14 mouse cellular contexts compared by ENCODE assay signal in genomic region chr5:83354846-83355561, GRCm38 (mm10). TPM values are rescaled to one million over a fixed set of nuclear protein-coding genes. Genes with fewer than 3 reads are reported as not detected.
A peak's percentile ranks its signal among the peaks of the same experiment; 100 is the strongest.
DNase-seq lines count a peak whose midpoint lies in the region; ATAC-seq lines count a peak whose summit lies in the region.
"Had no signal": no experiment of that assay in that cellular context is flagged by ENCODE, and none has a peak within 500 bp of the region (broad histone marks: within the 10 kb centered on the region; RNA-seq: fewer than 3 reads in every experiment).

Gene Tecrl (minus strand): TSS chr5:83355195.

- no peaks in the 10 kb centered on the region for H3K36me3 ChIP-seq in forebrain, embryonic 16.5 days (ENCODE audit: control insufficient read depth, insufficient read depth)
- H3K36me3 ChIP-seq: forebrain, embryonic 15.5 days; G1E had no signal

- no peaks in the 10 kb centered on the region for H3K27me3 ChIP-seq in forebrain, embryonic 16.5 days (replicated peaks; ENCODE audit: control insufficient read depth, insufficient read depth, low read length)
- H3K27me3 ChIP-seq: forebrain, embryonic 15.5 days had no signal

- intact Hi-C loops in heart, postnatal 36 days (cut with DNase I) = no loop called here

- no peak within 1 kb of the TSS for H3K4me3 ChIP-seq in forebrain, embryonic 16.5 days (replicated peaks; ENCODE audit: low read length)
- H3K4me3 ChIP-seq: forebrain, embryonic 15.5 days had no signal

- H3K4me2 ChIP-seq in forebrain, embryonic 16.5 days (ENCODE audit: low read length) = no peak within 1 kb of the TSS
- H3K4me2 ChIP-seq: forebrain, embryonic 15.5 days had no signal

- no peak for DNase-seq in frontal cortex, postnatal 36 days (ENCODE audit: low spot score in 2 of 2)
- DNase-seq in heart, adult 11 months = peak; percentile 98
- DNase-seq in heart, postnatal 36 days = peak; percentile 9 to 13
- peak; percentile 38 for DNase-seq in mesoderm, embryonic 11.5 days (ENCODE audit: low read depth, low spot score)
- no peak for DNase-seq in left cerebral cortex, adult 11 months (ENCODE audit: low spot score)
- no peak for DNase-seq in kidney, adult 9 months
- DNase-seq: adrenal gland, postnatal 10 days; layer of hippocampus, adult 9-11 months had no signal

- H3K4me1 ChIP-seq in forebrain, embryonic 16.5 days (replicated peaks; ENCODE audit: control insufficient read depth, insufficient read depth, low read length) = no peaks in the 10 kb centered on the region
- H3K4me1 ChIP-seq: forebrain, embryonic 15.5 days had no signal

- H3K9ac ChIP-seq in forebrain, embryonic 16.5 days (replicated peaks; ENCODE audit: low read depth, low read length) = no peak within 1 kb of the TSS
- H3K9ac ChIP-seq: forebrain, embryonic 15.5 days had no signal

- no peak within 1 kb of the TSS for H3K27ac ChIP-seq in forebrain, embryonic 16.5 days (ENCODE audit: low read length)
- H3K27ac ChIP-seq: forebrain, embryonic 15.5 days had no signal

- 47% methylated on average over 9 of the region's 9 CpGs for WGBS in forebrain, embryonic 16.5 days

- ATAC-seq in frontal cortex, adult (ENCODE audit: low TSS enrichment) = peak; percentile 91
- no peak for ATAC-seq in forebrain, embryonic 16.5 days
- ATAC-seq: forebrain, embryonic 15.5 days had no signal

- no peaks in the 10 kb centered on the region for H3K9me3 ChIP-seq in forebrain, embryonic 16.5 days (ENCODE audit: control insufficient read depth, low read length)
- H3K9me3 ChIP-seq: forebrain, embryonic 15.5 days; G1E had no signal

RNA-seq across cellular contexts. Expression of gene Tecrl, which starts in this region (rescaled TPM):
- total RNA-seq in heart, postnatal 36 days (2021) = 100 to 1,000 TPM in 1 of 2 experiments, 10 to 100 TPM in 1; 96.6 to 111 TPM
- polyA plus RNA-seq in forebrain, embryonic 16.5 days (2015; fragmentation: Nextera tagmentation; extraction: Ambion mirVana) = not detected in 2 replicates
- total RNA-seq: common myeloid progenitor, adult 5-6 weeks; G1E had no signal
- polyA plus RNA-seq: G1E; intestine, embryonic 14.5 days had no signal

Comparison
In these comparisons a context has a peak if more than half of its experiments do, and no peak if none do; other contexts are left out.
1. DNase-seq: peak in heart, adult 11 months (single experiment), heart, postnatal 36 days (2 of 2) and mesoderm, embryonic 11.5 days (single experiment); none in frontal cortex, postnatal 36 days (0 of 2), left cerebral cortex, adult 11 months (single experiment) and kidney, adult 9 months (single experiment).